Mouse (Mus musculus): Measurements from ENCODE around the gene Tmem206. TPM values are rescaled to one million over a fixed set of nuclear protein-coding genes. Genes with fewer than 3 reads are reported as not detected.

Tmem206 gene
- total RNA-seq, 2 experiments from 2014 or later: 1.2 to 1.4 TPM

- intact Hi-C loops (cut with DNase I): no loop called here
- TF ChIP-seq CTCF (IDR thresholded peaks at IDR 0.05): no peak
- no peak overlapping the region for H3K4me3 ChIP-seq
- no peak overlapping the region for H3K27ac ChIP-seq
- DNase-seq: no peak
Observed at GRCm38 (mm10) chr1:191369140-191369539, 43.4 kb downstream of the Tmem206 start.

- intact Hi-C loops (cut with DNase I): no loop called here
- Histone ChIP-seq H3K27ac (no peak overlapping the region), H3K4me3 (no peak overlapping the region)
- DNase-seq: no peak
- TF ChIP-seq CTCF (IDR thresholded peaks at IDR 0.05): no peak
Observed at GRCm38 (mm10) chr1:191374993-191375643, 49.4 kb downstream of the Tmem206 start.

- TF ChIP-seq CTCF (IDR thresholded peaks at IDR 0.05): no peak
- Histone ChIP-seq H3K27ac (no peak overlapping the region), H3K4me3 (no peak overlapping the region)
- no peak for DNase-seq
- intact Hi-C loops (cut with DNase I): no loop called here
Observed at GRCm38 (mm10) chr1:191375644-191375998, 49.9 kb downstream of the Tmem206 start.

GRCm38 (mm10) chr1:191378080-191378479 is 52.4 kb downstream of the Tmem206 start:
- Histone ChIP-seq H3K4me3 (no peak overlapping the region), H3K27ac (0 out of 2 replicates have a peak overlapping the region, but pooled peaks have one; percentile 8)
- TF ChIP-seq CTCF (IDR thresholded peaks at IDR 0.05): no peak
- no peak for DNase-seq
- intact Hi-C loops (cut with DNase I): no loop called here

- intact Hi-C loops (cut with DNase I): no loop called here
- no peak overlapping the region for H3K4me3 ChIP-seq
- H3K27ac ChIP-seq: peak overlapping the region; percentile 65; the same call in 1 of the 2 replicates
- DNase-seq: no peak
- no peak for TF ChIP-seq CTCF (IDR thresholded peaks at IDR 0.05)
Observed at GRCm38 (mm10) chr1:191380843-191381242, 55.1 kb downstream of the Tmem206 start.

GRCm38 (mm10) chr1:191381955-191382736 is 56.4 kb downstream of the Tmem206 start:
- intact Hi-C loops (cut with DNase I): no loop called here
- Histone ChIP-seq H3K4me3 (peak overlapping the region; percentile 34), H3K27ac (peak overlapping the region; percentile 65)
- no peak for DNase-seq
- TF ChIP-seq CTCF (IDR thresholded peaks at IDR 0.05): no peak

- H3K27ac ChIP-seq: peak overlapping the region; percentile 64
- no peak for DNase-seq
- peak overlapping the region; percentile 29; the same call in 1 of the 2 replicates for H3K4me3 ChIP-seq
- intact Hi-C loops (cut with DNase I): no loop called here
- no peak for TF ChIP-seq CTCF (IDR thresholded peaks at IDR 0.05)
Observed at GRCm38 (mm10) chr1:191384786-191385430, 59.2 kb downstream of the Tmem206 start.

GRCm38 (mm10) chr1:191391311-191391710 is 65.6 kb downstream of the Tmem206 start:
- peak overlapping the region; percentile 84 for H3K4me3 ChIP-seq
- intact Hi-C loops (cut with DNase I): loop anchor here (1.0 kb wide), 1 partner anchor 170 kb away; no protein-coding TSS in a partner anchor
- peak; percentile 55 for DNase-seq
- peak overlapping the region; percentile 100 for H3K27ac ChIP-seq
- TF ChIP-seq CTCF (IDR thresholded peaks at IDR 0.05): peak; percentile 92

- no peak for DNase-seq
- Histone ChIP-seq H3K4me3 (peak overlapping the region; percentile 84), H3K27ac (peak overlapping the region; percentile 100)
- intact Hi-C loops (cut with DNase I): no loop called here
- TF ChIP-seq CTCF (IDR thresholded peaks at IDR 0.05): no peak
Observed at GRCm38 (mm10) chr1:191393536-191393935, 67.8 kb downstream of the Tmem206 start.

GRCm38 (mm10) chr1:191394126-191394525 is 68.4 kb downstream of the Tmem206 start:
- intact Hi-C loops (cut with DNase I): no loop called here
- peak overlapping the region; percentile 84 for H3K4me3 ChIP-seq
- peak overlapping the region; percentile 100 for H3K27ac ChIP-seq
- DNase-seq: no peak
- no peak for TF ChIP-seq CTCF (IDR thresholded peaks at IDR 0.05)

GRCm38 (mm10) chr1:191395200-191395599 is 69.5 kb downstream of the Tmem206 start:
- DNase-seq: no peak
- H3K27ac ChIP-seq: peak overlapping the region; percentile 100
- intact Hi-C loops (cut with DNase I): loop anchor here (5.0 kb wide), 1 partner anchor 62 kb away; no protein-coding TSS in a partner anchor
- peak overlapping the region; percentile 84 for H3K4me3 ChIP-seq
- TF ChIP-seq CTCF (IDR thresholded peaks at IDR 0.05): no peak

- peak overlapping the region; percentile 84 for H3K4me3 ChIP-seq
- no peak for TF ChIP-seq CTCF (IDR thresholded peaks at IDR 0.05)
- H3K27ac ChIP-seq: peak overlapping the region; percentile 100
- peak; percentile 74 for DNase-seq
- intact Hi-C loops (cut with DNase I): loop anchor here (5.0 kb wide), 1 partner anchor 61 kb away; no protein-coding TSS in a partner anchor
Observed at GRCm38 (mm10) chr1:191395871-191396433, 70.2 kb downstream of the Tmem206 start.
